Mouse (Mus musculus) gastrocnemius, postnatal 25 days (tissue): ENCODE results near the gene Gm45717. TPM values are rescaled to one million over a fixed set of nuclear protein-coding genes. Genes with fewer than 3 reads are reported as not detected.
A peak's percentile ranks its signal among the peaks of the same experiment; 100 is the strongest.
"Not testable (repeated sequence)": the region's sequence is repeated elsewhere in the genome, so short reads cannot be mapped to it uniquely, and the experiment has no call there.

Source experiments
- DNase-seq: peaks from one replicate; pipeline ENCODE4 v3.0.0; 2022
- long read RNA-seq, 2 experiments: library from polyadenylated mRNA; stranded (forward); transcript quantifications; one replicate each; pipeline ENCODE4 v2.0.0; 2021
- total RNA-seq, 2 experiments: library from RNA; stranded (reverse); gene quantifications; 1 replicate in 1 of 2; 2 replicates in 1 of 2; pipeline ENCODE4 v1.2.3; 2021

Gene Gm45717
- total RNA-seq = not detected
- long read RNA-seq, experiment 1 = 0 reads
- long read RNA-seq, experiment 2 = 0 reads

- DNase-seq = peak; percentile 88
Measured at GRCm38 (mm10) chr7:140955758-140956555, at the start of gene Gm45717, which contains the start of gene Ifitm2. TSS of gene Gm45717 (minus strand) at chr7:140955937. TSS of gene Ifitm2 (minus strand) at chr7:140955987.

DNA sequence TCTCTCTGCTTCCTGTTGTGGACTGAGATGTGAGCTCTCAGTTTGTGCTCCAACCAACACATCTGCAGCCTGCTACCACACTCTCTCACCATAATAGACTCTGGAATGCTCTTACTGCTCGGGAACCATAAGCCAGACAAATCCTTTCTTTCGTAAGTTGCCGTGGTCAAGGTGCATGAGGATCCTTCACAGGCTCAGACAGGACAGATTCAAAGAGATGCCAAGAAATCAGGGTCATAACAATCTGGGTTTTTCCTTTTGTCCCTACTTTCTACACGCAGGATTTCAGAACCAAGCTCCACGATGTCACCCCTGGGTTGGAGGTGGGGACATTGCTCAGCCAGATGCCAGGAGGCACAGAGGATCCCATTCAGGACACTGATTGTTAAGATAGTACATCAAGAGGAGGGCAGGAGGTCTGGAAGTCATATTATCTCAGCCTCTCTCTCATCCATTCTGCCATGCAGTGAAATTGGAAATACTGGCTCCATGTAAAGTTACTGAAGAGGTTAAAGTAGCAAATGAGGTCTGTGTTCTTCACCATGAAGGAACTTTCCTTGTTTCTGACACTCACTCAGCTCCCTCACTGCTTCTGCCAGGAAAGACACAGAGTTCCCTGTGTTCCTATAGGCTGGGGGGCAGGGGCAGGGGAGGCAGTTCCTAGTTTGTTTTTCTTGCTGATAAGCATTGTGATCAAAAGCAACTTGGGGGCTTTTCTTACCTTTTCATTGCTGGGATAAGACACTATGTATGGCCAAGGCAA lies 47.7 kb upstream of the Gm45717 start:
- no peak for DNase-seq

DNA sequence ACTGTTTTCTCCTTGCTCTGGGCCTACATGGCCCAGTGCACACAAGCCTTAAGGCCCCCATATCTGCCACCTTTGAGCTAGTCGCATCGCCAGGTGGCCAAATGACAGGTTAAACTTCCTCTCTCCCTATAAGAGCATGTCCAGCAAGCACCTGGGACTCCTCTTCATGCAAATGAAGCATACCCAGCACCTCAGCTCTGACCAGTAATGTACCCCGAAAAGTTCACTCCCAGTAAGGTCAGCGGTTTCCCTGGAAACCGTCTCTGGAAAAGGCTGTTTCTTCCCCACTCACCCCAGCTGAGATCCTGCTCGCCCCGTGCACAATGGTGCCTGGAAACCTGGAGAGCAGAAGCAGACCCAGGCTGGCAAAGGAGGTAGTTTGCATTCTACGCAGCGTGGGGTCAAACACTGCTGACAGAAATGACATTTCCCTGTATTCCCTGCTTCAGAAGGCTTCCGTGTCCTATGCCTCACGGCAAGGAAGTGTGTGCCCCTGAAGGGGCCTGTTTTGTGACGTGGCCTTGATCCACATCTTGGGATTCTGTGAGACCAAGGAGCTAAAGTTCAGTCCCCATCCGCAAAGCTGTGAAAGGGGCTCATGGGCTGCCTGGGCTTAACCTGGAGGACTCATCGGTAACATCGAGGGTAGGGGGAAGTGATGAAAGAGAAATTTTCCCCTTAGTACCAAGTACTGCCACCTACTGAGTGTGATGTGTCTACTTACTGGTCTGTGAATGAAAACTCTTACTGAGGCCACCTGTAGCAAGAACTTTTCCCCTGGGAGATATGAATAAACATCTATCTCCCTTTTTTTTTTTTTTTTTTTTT lies 45.4 kb upstream of the Gm45717 start:
- DNase-seq = no peak

DNA sequence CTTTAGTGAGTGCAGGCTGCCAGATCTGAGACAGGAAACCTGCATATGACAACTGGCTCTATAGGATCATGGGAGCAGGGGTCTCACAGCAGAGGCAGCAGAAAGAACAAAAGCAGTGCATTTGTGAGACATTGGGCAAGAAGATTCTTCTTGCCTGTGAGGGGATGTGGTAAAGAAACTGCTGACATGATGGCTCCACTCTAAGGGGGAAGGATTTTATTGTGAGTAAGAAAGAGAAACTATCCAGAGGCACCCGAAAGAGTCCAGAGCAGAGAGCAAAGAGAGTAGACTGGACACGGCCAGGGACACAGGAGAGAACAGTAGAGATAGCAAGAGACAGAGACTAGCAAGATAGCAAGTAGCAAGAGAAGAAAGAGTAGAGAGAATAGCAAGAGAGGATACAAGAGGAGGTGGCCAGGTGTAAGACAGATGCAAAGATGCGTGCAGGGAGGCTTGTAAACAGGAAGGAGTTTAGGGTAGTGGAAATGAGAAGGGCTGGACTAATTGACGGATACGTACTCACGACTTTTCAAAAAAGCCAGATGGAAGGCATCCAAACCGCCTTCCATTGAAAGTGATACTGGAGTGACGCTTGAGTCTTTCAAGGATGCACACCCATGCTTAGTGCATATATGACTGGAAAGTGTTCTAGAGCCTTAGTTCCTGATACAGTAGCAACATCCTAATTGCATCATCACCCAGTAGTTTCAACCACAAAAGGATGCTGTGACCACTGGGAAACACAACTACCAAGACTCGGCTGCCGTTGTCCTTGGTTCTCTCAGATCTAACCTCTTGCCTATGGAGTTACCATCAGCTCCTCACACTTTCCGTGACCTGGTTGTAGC lies 43.3 kb upstream of the Gm45717 start:
- no peak for DNase-seq

DNA sequence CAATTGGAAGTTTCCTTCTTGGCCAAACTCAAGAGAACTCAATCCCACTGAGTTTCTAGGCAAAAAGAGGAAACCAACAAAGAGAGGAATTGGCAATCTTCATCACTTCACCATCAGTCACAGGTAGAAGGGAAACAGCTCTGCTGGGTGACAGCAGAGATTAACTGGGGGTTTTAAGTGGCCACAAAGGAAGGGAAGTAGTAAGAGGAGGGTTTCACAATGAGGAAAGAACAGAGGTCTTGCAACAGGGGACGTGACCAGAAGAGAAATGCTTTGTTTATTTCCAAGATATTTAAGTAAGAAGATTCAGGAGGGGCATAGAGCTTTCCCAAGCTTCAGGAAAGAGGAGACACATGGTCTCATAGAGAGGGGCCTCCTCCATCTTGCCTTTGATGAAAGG lies 42.1 kb upstream of the Gm45717 start:
- no peak for DNase-seq

GRCm38 (mm10) chr7:140991117-140991689 lies 35.5 kb upstream of the Gm45717 start:
- no peak for DNase-seq

DNA sequence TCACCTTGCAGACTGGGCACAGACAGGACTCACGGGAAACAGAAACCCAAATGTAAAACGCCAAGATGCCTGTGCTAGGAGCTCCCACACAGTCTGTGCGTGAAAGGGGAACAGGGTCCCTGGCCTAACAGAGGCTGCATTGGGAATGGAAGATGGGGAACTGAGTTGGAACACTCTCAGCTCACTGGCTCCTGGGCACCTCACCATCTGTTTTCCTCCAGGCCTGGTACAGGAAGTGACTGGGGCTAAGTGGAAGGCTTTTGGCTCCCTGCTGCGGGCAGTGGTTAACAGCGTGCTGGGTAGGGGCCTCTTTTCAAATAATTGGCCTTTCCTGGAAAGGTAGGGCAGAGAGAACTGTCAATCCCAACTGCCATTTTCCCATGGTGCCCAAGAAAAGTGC lies 34.9 kb upstream of the Gm45717 start:
- no peak for DNase-seq

DNA sequence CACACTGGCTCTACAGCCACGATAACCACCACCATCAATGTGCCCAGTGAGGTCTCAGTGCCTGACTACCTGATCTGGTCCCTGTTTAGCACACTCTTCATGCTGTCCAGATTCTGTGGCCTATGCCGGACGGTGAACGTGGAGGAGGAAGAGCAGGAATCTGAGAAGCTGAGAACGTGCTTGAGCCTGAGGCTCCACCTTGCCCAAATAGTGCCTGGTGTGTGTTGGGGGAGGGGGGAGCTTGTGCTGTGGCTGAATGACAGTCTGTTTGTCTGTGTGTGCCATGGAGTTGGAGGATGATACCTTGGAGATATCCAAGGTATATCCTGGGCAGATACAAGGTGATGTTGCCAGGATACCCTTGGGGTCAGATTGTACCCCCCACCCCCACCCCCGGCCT lies 34.4 kb upstream of the Gm45717 start:
- no peak for DNase-seq

DNA sequence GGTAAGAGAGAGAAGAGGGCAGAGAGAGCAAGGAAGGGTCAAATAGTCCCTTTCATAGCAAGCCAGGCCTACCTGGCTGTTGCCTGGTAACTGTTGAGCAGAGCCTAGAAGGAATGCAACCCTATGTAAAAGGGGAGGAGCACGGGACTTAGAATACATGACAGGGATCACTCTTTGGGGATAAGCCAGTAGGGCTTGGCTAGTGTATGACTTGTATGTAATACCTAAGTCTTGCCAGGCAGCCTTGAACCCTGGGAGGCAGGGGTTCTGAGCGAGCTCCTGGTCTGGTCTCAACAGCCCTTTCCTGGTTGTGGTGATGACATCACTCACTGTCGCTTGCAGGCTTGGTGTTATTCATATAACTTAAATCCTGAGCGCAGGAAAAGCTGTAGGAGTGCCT lies 33.3 kb upstream of the Gm45717 start:
- no peak for DNase-seq

DNA sequence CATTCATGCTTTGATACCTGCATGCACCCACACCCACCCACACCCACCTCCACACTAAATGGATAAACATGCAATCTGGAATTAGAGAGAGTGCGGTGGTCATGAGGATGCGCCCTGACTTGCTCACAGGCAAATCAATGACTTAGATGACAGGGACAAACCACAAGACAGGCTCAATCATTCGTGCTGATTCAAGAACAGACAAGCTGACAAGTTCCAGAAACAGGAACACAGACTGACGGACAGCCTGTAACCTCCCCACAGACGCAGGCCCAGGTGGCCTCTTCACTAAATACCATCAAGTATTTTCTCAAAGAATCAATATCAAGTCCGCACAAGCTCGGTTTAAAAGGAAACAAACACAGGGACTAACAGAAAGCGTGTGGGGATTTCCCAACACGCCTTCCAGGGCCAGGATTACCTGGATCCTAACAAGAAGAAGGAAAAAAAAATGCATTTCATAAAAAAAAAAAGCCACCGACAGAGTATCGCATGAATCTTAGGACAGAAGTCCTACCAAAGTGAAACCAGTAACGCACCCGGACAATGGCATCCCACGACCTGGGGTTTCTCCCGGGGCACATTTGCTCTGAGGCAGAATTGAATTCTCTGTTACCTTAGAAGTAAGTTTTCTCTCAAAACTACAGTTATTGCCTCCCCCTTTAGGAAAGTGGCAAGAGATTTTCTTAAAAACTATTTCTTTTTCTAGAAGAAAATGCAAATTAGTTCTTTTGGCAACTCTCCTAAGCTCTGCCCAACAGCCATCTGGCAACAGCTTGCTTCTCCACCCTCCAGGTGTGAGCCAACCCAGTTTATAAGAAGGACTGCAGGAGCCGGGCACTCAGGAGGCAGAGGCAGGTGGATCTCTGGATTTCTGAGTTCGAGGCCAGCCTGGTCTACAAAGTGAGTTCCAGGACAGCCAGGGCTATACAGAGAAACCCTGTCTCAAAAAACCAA lies 31.7 kb upstream of the Gm45717 start:
- no peak for DNase-seq

DNA sequence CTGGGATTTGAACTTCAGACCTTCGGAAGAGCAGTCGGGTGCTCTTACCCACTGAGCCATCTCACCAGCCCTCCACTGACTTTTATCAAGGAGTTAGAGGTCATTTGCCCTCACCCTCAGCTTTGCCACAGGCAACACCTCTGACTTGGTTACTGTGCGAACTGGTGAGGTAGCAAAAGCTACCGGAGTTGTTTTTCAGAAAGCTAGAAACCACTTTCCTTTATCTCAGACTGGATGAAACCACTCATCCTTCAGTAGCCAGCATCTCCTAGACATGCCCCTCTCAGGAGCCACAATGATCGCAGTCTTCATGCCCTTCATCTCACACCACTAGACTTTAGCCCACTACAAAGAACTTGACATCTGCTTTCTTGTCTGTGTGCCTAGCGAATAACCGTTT lies 27.2 kb upstream of the Gm45717 start:
- DNase-seq = no peak

GRCm38 (mm10) chr7:140981704-140982103 lies 26.0 kb upstream of the Gm45717 start:
- no peak for DNase-seq

GRCm38 (mm10) chr7:140976720-140977119 lies 21.0 kb upstream of the Gm45717 start:
- DNase-seq = not testable (repeated sequence)

GRCm38 (mm10) chr7:140975465-140975864 lies 19.7 kb upstream of the Gm45717 start:
- DNase-seq = no peak

DNA sequence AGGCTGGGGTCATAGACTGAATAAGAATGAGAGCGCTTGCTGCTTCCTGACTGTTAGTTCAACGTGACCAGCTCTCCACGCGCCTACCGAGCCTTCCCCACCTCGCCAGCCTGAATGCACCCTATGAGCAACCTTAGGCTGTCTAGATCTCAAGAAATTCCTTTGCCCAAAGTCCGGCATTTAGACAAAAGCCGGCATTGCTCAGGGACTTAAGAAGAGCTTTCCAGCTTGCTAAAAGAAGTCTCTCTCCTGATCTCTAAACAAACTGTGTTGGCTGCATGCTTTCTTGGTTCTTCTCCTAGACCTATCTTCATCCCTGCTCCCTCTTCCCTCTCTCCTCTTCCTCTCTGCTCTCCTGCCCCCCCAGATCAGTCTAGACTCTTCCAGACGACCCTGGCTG lies 19.2 kb upstream of the Gm45717 start:
- no peak for DNase-seq

- DNase-seq = no peak
Measured at GRCm38 (mm10) chr7:140973396-140974165, 17.8 kb upstream of the Gm45717 start.

DNA sequence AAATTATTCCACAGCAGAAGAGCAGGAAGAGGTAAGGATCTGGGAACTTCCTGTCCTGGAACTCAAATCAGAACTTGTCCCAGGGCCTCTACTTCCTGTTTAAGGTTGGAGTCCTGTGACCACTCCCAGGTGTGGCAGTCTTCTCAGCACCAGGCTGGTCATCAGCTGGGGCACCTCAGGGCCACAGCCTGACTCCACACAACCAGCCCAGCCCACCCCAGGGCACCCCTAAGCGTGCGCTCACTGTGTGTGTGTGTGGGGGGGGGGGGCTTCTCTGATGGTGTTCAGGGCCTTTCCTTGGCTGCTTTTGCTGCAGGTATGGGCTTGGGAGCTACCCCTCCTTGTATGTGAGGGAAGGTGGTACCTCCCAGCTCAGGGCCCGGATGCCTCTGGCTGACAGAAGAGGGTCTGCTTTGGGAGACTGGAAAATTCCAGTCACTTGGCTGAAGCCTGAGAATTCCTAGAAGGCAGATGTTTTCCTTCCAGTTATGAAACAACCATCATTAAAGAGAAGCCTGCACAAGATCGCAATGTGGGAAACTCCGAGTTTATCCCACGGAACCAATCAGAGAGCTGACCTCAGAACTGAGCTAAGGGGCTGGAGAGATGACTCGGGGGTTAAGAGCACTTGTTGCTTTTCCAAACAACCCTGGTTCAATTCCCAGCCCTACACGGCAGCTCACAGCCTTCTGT lies 15.9 kb upstream of the Gm45717 start:
- DNase-seq = no peak

GRCm38 (mm10) chr7:140970931-140971330 lies 15.2 kb upstream of the Gm45717 start:
- no peak for DNase-seq
